Comparison of ENCODE assay signal across 37 mouse cellular contexts in genomic region chr14:121987691-121988090, GRCm38 (mm10). TPM values are rescaled to one million over a fixed set of nuclear protein-coding genes. Genes with fewer than 3 reads are reported as not detected.
DNase-seq lines count a peak whose midpoint lies in the region; TF ChIP-seq lines count a peak whose summit lies in the region.
"Had no signal": no experiment of that assay in that cellular context is flagged by ENCODE, and none has a peak within 500 bp of the region (broad histone marks: within the 10 kb centered on the region; RNA-seq: fewer than 3 reads in every experiment).

No protein-coding gene starts in this region.

- peak overlapping the region; percentile 47 for H3K27ac ChIP-seq in spleen, adult 2 months (ENCODE audit: insufficient read depth, low read length)
- H3K27ac ChIP-seq in macrophage = peak overlapping the region; percentile 91
- H3K27ac ChIP-seq in left cerebral cortex, adult 2 months = no peak overlapping the region
- H3K27ac ChIP-seq: embryonic facial prominence, embryonic 13.5 days; hindbrain, embryonic 14.5 days; liver, embryonic 15.5 days; lung, embryonic 15.5 days; neural tube, embryonic 13.5 days; stomach, postnatal 0 days had no signal

- TF ChIP-seq CTCF in spleen, adult 2 months (IDR thresholded peaks at IDR 0.05; ENCODE audit: extremely low read depth, insufficient read depth, insufficient read length, insufficient replicate concordance) = no peak
- no peak for TF ChIP-seq CTCF in left cerebral cortex, adult 2 months (IDR thresholded peaks at IDR 0.05)

- TF ChIP-seq POLR2A in spleen, adult 2 months (IDR thresholded peaks at IDR 0.05; ENCODE audit: low read depth, low read length) = no peak

- H3K27me3 ChIP-seq in spleen, adult 2 months (ENCODE audit: control insufficient read depth, insufficient read depth, low read length) = no peaks in the 10 kb centered on the region
- H3K27me3 ChIP-seq: CH12.LX; embryonic facial prominence, embryonic 13.5 days; liver, embryonic 15.5 days; lung, embryonic 15.5 days; neural tube, embryonic 13.5 days had no signal

- WGBS in spleen, adult 2 months = 72% methylated on average over 4 of the region's 4 CpGs
- 86% methylated on average over 4 of the region's 4 CpGs for WGBS in macrophage (ENCODE audit: missing documents)

- peaks cover 27% of the 10 kb centered on the region; the same call in 1 of the 2 replicates for H3K4me1 ChIP-seq in spleen, adult 2 months (ENCODE audit: control insufficient read depth, insufficient read depth, insufficient read length)
- H3K4me1 ChIP-seq: embryonic facial prominence, embryonic 13.5 days had no signal

- H3K36me3 ChIP-seq in spleen, adult 2 months (ENCODE audit: control insufficient read depth, insufficient read depth, low read length) = no peaks in the 10 kb centered on the region
- H3K36me3 ChIP-seq in macrophage (ENCODE audit: inconsistent target) = no peaks in the 10 kb centered on the region
- H3K36me3 ChIP-seq: liver, embryonic 15.5 days; lung, embryonic 15.5 days; neural tube, embryonic 13.5 days had no signal

- no peak overlapping the region for H3K4me3 ChIP-seq in spleen, adult 2 months (ENCODE audit: extremely low read depth, insufficient read depth, insufficient read length)
- no peak overlapping the region for H3K4me3 ChIP-seq in macrophage (ENCODE audit: inconsistent target)
- no peak overlapping the region for H3K4me3 ChIP-seq in left cerebral cortex, adult 2 months
- H3K4me3 ChIP-seq: embryonic facial prominence, embryonic 13.5 days; erythroblast, embryonic 14.5 days; liver, embryonic 15.5 days; lung, embryonic 15.5 days; neural tube, embryonic 13.5 days had no signal

- no peaks in the 10 kb centered on the region; the same call in 1 of the 2 replicates for H3K79me2 ChIP-seq in macrophage (ENCODE audit: inconsistent target)

- intact Hi-C loops in left cerebral cortex, adult 2 months (cut with DNase I) = no loop called here

- DNase-seq in heart, adult 11 months = peak; percentile 52
- no peak for DNase-seq in heart, adult 8-10 months (ENCODE audit: low spot score)
- no peak for DNase-seq in spleen, adult 2 months (ENCODE audit: low read depth in 1 of 2, low spot score in 2 of 2)
- DNase-seq in spleen, postnatal 36 days (ENCODE audit: low spot score in 2 of 2) = no peak
- DNase-seq in left cerebral cortex, adult 2 months (ENCODE audit: extremely low spot score in 1 of 2, low spot score in 2 of 2) = no peak
- no peak for DNase-seq in adrenal gland, adult 8-10 months
- no peak for DNase-seq in lung, postnatal 14 days
- DNase-seq: adrenal gland, postnatal 10 days; cerebellum, adult 11-12 months; cerebellum, adult 9-11 months; gastrocnemius, postnatal 10 days; kidney, adult 11 months; kidney, postnatal 4 days; left cerebral cortex, postnatal 4 days; lung, postnatal 36 days; right cerebral cortex, postnatal 25 days; thymus, adult 18-20 months; thymus, postnatal 25 days had no signal

RNA-seq across cellular contexts. Expression of gene Gpr183, which starts 22.7 kb away (rescaled TPM):
- 1 to 10 TPM in 3 of 4 experiments, under 1 TPM in 1; 0.87 to 1.7 (median 1.1) TPM for total RNA-seq in heart, adult 8-10 months (2022)
- 19.3 and 21.5 TPM in 2 replicates for polyA plus RNA-seq in spleen, adult 2 months (2012; rRNA removed)
- 1 to 10 TPM in 13 of 26 experiments, under 1 TPM in 10, not detected in 3; 0.39 to 6.8 (median 1.9) TPM for total RNA-seq in macrophage (2018; cell fraction: chromatin; rRNA removed)
- 10 to 100 TPM in 1 of 26 experiments, 1 to 10 TPM in 19, under 1 TPM in 6; 0.40 to 10.8 (median 3.0) TPM for total RNA-seq in macrophage (2018; cell fraction: cytosol; rRNA removed)
- 10 to 100 TPM in 1 of 26 experiments, 1 to 10 TPM in 19, under 1 TPM in 6; 0.17 to 27.4 (median 2.0) TPM for total RNA-seq in macrophage (2018; cell fraction: nucleus; rRNA removed)
- 2.6 to 26.1 TPM (median 8.0 TPM) in 3 replicates for polyA plus RNA-seq in macrophage (2018)
- total RNA-seq in left cerebral cortex, adult 2 months (2021) = under 1 TPM; 0.44 to 0.66 TPM
- total RNA-seq in adrenal gland, adult 8-10 months (2022) = 1 to 10 TPM in 3 of 4 experiments, under 1 TPM in 1; 0.80 to 2.2 (median 1.4) TPM

RNA-seq across cellular contexts. Expression of gene Timm8a2, which starts 46.8 kb away (rescaled TPM):
- total RNA-seq in heart, adult 8-10 months (2022) = not detected
- 0.20 and 0.23 TPM in 2 replicates for polyA plus RNA-seq in spleen, adult 2 months (2012; rRNA removed)
- total RNA-seq in macrophage (2018; cell fraction: chromatin; rRNA removed) = 1 to 10 TPM in 2 of 26 experiments, under 1 TPM in 1, not detected in 23; 0.75 to 1.3 (median 1.1) TPM
- not detected for total RNA-seq in macrophage (2018; cell fraction: cytosol; rRNA removed)
- total RNA-seq in macrophage (2018; cell fraction: nucleus; rRNA removed) = 1 to 10 TPM in 3 of 26 experiments, under 1 TPM in 5, not detected in 18; 0.61 to 2.4 (median 0.92) TPM
- polyA plus RNA-seq in macrophage (2018) = not detected in 3 replicates
- total RNA-seq in left cerebral cortex, adult 2 months (2021) = not detected
- not detected for total RNA-seq in adrenal gland, adult 8-10 months (2022)
- total RNA-seq: CH12.LX; gastrocnemius, postnatal 10 days; hematopoietic stem cell, adult 5-6 weeks; layer of hippocampus, adult 8-10 months had no signal
- polyA plus RNA-seq: embryonic facial prominence, embryonic 13.5 days; erythroblast, embryonic 14.5 days; forebrain, embryonic 11.5 days; forebrain, embryonic 16.5 days; gonadal fat pad, adult 2 months; heart, embryonic 11.5 days; heart, postnatal 0 days; hindbrain, embryonic 14.5 days; inflammation-experienced regulatory T-cells, adult 6 months; kidney, embryonic 14.5 days; liver, embryonic 15.5 days; lung, embryonic 15.5 days; midbrain, embryonic 16.5 days; neural tube, embryonic 13.5 days; stomach, postnatal 0 days had no signal
